Mouse (Mus musculus) erythroid progenitor cell, adult 5-6 weeks (primary cell): Measurements from ENCODE around the gene Sc5d. TPM values are rescaled to one million over a fixed set of nuclear protein-coding genes. Genes with fewer than 3 reads are reported as not detected.

Experiments
- total RNA-seq, 2 experiments: library from RNA; stranded (forward) in 1 of 2; stranded (reverse) in 1 of 2; fragments of 150-400 nt in 1 of 2; fragments of 186-747, 209-891 nt in 1 of 2; gene quantifications; 2 replicates each; pipeline versions ENCODE4 v1.2.3 to v1.2.4; 2015 to 2017; ENCODE audit warnings: low replicate concordance in 2 of 2

The Sc5d gene
- total RNA-seq, 2 experiments from 2014 or later = 6.7 to 8.9 TPM

Other genes with a start within 250 kb of the Sc5d start
- 18.7 and 21.0 TPM in 2 replicates for gene Sorl1, start 140.0 kb downstream of the Sc5d start, total RNA-seq (2015; ENCODE audit: low replicate concordance)
- gene Sorl1, start 140.0 kb downstream of the Sc5d start, total RNA-seq (2017; ENCODE audit: low replicate concordance) = 6.1 and 13.7 TPM in 2 replicates
- not detected in 2 replicates for gene Tecta, start 135.7 kb upstream of the Sc5d start, total RNA-seq (2015; ENCODE audit: low replicate concordance)
- not detected in 2 replicates for gene Tecta, start 135.7 kb upstream of the Sc5d start, total RNA-seq (2017; ENCODE audit: low replicate concordance)
- gene Tbcel, start 243.6 kb upstream of the Sc5d start, total RNA-seq (2015; ENCODE audit: low replicate concordance) = 23.8 and 31.9 TPM in 2 replicates
- 22.8 and 29.1 TPM in 2 replicates for gene Tbcel, start 243.6 kb upstream of the Sc5d start, total RNA-seq (2017; ENCODE audit: low replicate concordance)